In the genomic region with DNA sequence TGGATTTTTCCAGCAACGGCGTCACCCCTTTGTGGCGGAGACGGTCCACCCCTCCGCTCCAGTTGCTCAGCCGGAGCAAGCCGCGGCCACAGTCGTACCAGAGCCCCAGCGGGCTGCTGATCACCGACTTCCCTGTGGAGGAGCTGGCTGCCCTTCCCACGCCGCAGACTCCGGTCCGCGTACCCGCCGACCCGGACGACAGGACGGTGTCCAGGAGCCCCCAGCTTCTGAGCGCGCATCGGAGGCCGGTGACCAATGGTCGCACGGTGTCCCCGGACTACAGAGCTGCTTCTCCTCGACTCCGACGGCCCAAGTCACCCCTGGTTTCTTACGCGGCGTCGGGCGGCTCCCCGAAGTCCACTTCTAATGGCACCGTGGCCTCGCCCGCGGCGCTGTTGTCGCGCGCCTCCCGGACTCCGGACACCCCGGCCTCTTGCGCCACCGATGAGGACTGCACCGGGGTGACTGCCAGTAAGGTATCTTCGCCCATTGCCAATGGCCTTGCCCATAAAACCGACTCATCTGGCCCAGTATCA, we compare ENCODE assay signal across 8 mouse cellular contexts. TPM values are rescaled to one million over a fixed set of nuclear protein-coding genes. Genes with fewer than 3 reads are reported as not detected.
DNase-seq lines count a peak whose midpoint lies in the region; ATAC-seq lines count a peak whose summit lies in the region.

No protein-coding gene starts in this region.

- DNase-seq in layer of hippocampus, postnatal 36 days, result peak; percentile 26 to 39
- DNase-seq in layer of hippocampus, adult 8-10 months (ENCODE audit: low spot score in 2 of 2), result no peak
- DNase-seq in embryo, embryonic 11 days, result peak; percentile 63
- no peak for DNase-seq in heart, embryonic 10.5 days (ENCODE audit: low spot score)
- DNase-seq in kidney, adult 8-10 months, result peak; percentile 12 to 26
- peak; percentile 34 for DNase-seq in ovary, postnatal 14 days (ENCODE audit: low spot score)
- no peak for DNase-seq in spleen, postnatal 36 days (ENCODE audit: low spot score in 2 of 2)

- under 1% methylated on average over 53 of the region's 53 CpGs for WGBS in heart, embryonic 10.5 days
- under 1% methylated on average over 53 of the region's 53 CpGs for WGBS in lung, embryonic 15.5 days

- H3K9ac ChIP-seq in lung, embryonic 15.5 days, result peak overlapping the region; percentile 81

- H3K27me3 ChIP-seq in heart, embryonic 10.5 days (ENCODE audit: insufficient read depth, poor library complexity, severe bottlenecking), result peaks cover 25% of the 10 kb centered on the region
- H3K27me3 ChIP-seq in lung, embryonic 15.5 days, result no peaks in the 10 kb centered on the region

- H3K27ac ChIP-seq in heart, embryonic 10.5 days, result peak overlapping the region; percentile 86
- peak overlapping the region; percentile 91 for H3K27ac ChIP-seq in lung, embryonic 15.5 days

- H3K36me3 ChIP-seq in heart, embryonic 10.5 days, result no peaks in the 10 kb centered on the region
- 0 out of 2 replicates have a peak, but pooled peaks cover 6% of the 10 kb centered on the region for H3K36me3 ChIP-seq in lung, embryonic 15.5 days

- peaks cover 6% of the 10 kb centered on the region; the same call in 1 of the 2 replicates for H3K4me1 ChIP-seq in heart, embryonic 10.5 days
- peaks cover 14% of the 10 kb centered on the region for H3K4me1 ChIP-seq in lung, embryonic 15.5 days

- peak overlapping the region; percentile 84 for H3K4me2 ChIP-seq in lung, embryonic 15.5 days

- ATAC-seq in lung, embryonic 15.5 days (ENCODE audit: borderline replicate concordance, extremely low read depth, low FRiP score, low TSS enrichment), result peak; percentile 66

- peak overlapping the region; percentile 84 for H3K4me3 ChIP-seq in heart, embryonic 10.5 days
- peak overlapping the region; percentile 75 for H3K4me3 ChIP-seq in lung, embryonic 15.5 days

- H3K9me3 ChIP-seq in heart, embryonic 10.5 days, result no peaks in the 10 kb centered on the region
- H3K9me3 ChIP-seq in lung, embryonic 15.5 days, result no peaks in the 10 kb centered on the region

RNA-seq across cellular contexts. Expression of a gene that starts 1.4 kb away (rescaled TPM):
- 10 to 100 TPM; 52.9 to 58.6 TPM for total RNA-seq in layer of hippocampus, postnatal 36 days (2021)
- 10 to 100 TPM; 50.6 to 64.3 (median 59.8) TPM for total RNA-seq in layer of hippocampus, adult 8-10 months (2022)
- 4.6 and 4.8 TPM in 2 replicates for polyA plus RNA-seq in heart, embryonic 10.5 days (2016; fragmentation: Nextera tagmentation; extraction: Ambion mirVana)
- 20.1 and 21.0 TPM in 2 replicates for polyA plus RNA-seq in lung, embryonic 15.5 days (2015; fragmentation: Nextera tagmentation; extraction: Ambion mirVana)

Comparison
In these comparisons a context has a peak if more than half of its experiments do, and no peak if none do; other contexts are left out.
1. DNase-seq: peak in layer of hippocampus, postnatal 36 days (2 of 2), embryo, embryonic 11 days (single experiment), kidney, adult 8-10 months (2 of 2) and ovary, postnatal 14 days (single experiment); none in layer of hippocampus, adult 8-10 months (0 of 2), heart, embryonic 10.5 days (single experiment) and spleen, postnatal 36 days (0 of 2).